Mouse (Mus musculus) heart, embryonic 15.5 days (tissue): ENCODE results near the gene Itga9. TPM values are rescaled to one million over a fixed set of nuclear protein-coding genes. Genes with fewer than 3 reads are reported as not detected.

Experiments
- ATAC-seq: fragments of 200-750 bp; cut with Nextera tagmentation; replicated peaks from 2 replicates; pipeline ENCODE4 v1.8.0; 2017; ENCODE audit warnings: low read depth, moderate TSS enrichment; ENCODE audit not compliant: insufficient number of reproducible peaks, insufficient read depth, low FRiP score
- H3K27ac ChIP-seq: fragments of 300-500 bp; sonication (generic); 2 replicates; pipeline ENCODE4 v1.5.1; 2015; ENCODE audit warnings: mild to moderate bottlenecking, inconsistent platforms
- H3K27me3 ChIP-seq: fragments of 300-500 bp; sonication (generic); 2 replicates; pipeline ENCODE4 v1.6.1; 2015; ENCODE audit warnings: inconsistent platforms
- H3K36me3 ChIP-seq: fragments of 300-500 bp; sonication (generic); 2 replicates; pipeline ENCODE4 v1.6.1; 2015; ENCODE audit warnings: mild to moderate bottlenecking, inconsistent platforms
- H3K4me1 ChIP-seq: fragments of 300-500 bp; sonication (generic); replicated peaks from 2 replicates; pipeline ENCODE4 v1.6.1; 2015; ENCODE audit warnings: inconsistent platforms
- H3K4me2 ChIP-seq: fragments of 300-500 bp; sonication (generic); 2 replicates; pipeline ENCODE4 v1.6.1; 2015; ENCODE audit warnings: inconsistent platforms, mild to moderate bottlenecking, moderate library complexity
- H3K4me3 ChIP-seq: fragments of 300-500 bp; sonication (generic); 2 replicates; pipeline ENCODE4 v1.5.1; 2015; ENCODE audit warnings: mild to moderate bottlenecking, inconsistent platforms
- H3K9ac ChIP-seq: fragments of 300-500 bp; sonication (generic); 2 replicates; pipeline ENCODE4 v1.6.1; 2015; ENCODE audit warnings: mild to moderate bottlenecking, inconsistent platforms
- H3K9me3 ChIP-seq: fragments of 300-500 bp; sonication (generic); replicated peaks from 2 replicates; pipeline ENCODE4 v1.6.1; 2016; ENCODE audit warnings: inconsistent platforms
- WGBS: fragments of 180-500 bp; shearing (Covaris S2); methylation state at CpG from one replicate; pipeline ENCODE4 v1.1.7; 2015; ENCODE audit warnings: mixed read lengths; 5-methylcytosine and 5-hydroxymethylcytosine counted together
- polyA plus RNA-seq: library from polyadenylated mRNA; unstranded; fragments of >200 nt; fragmentation: Nextera tagmentation; extraction: Ambion mirVana; gene quantifications from 2 replicates; pipeline ENCODE4 v1.2.1, GENCODE M21; 2015

Gene Itga9
- polyA plus RNA-seq, 1 experiment from 2014 or later, result 12.0 TPM

DNA sequence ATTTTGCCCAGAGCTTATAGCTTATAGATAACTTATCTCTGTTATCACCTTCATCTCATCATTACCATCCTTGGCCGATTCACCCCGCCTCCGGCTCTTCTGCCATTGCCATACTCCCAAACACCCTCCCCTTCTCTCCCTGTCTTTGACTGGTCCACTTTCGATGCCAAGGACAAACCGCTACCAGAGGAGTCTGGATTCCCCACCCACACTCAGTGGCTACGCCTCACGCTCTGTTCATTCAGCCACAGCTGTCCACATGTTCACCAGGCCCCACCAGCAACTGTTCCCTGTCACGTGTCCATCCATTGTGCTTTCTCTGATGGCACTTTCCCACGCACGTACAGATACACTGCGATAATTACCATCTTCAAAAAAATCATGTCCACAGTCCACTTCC lies 195.9 kb downstream of the Itga9 start:
- Histone ChIP-seq H3K4me3 (no peak overlapping the region), H3K36me3 (no peaks in the 10 kb centered on the region), H3K27me3 (no peaks in the 10 kb centered on the region), H3K4me2 (no peak overlapping the region), H3K9ac (no peak overlapping the region), H3K9me3 (no peaks in the 10 kb centered on the region), H3K27ac (no peak overlapping the region), H3K4me1 (peaks cover 11% of the 10 kb centered on the region)
- WGBS, result 91% methylated on average over 11 of the region's 11 CpGs
- no peak for ATAC-seq

DNA sequence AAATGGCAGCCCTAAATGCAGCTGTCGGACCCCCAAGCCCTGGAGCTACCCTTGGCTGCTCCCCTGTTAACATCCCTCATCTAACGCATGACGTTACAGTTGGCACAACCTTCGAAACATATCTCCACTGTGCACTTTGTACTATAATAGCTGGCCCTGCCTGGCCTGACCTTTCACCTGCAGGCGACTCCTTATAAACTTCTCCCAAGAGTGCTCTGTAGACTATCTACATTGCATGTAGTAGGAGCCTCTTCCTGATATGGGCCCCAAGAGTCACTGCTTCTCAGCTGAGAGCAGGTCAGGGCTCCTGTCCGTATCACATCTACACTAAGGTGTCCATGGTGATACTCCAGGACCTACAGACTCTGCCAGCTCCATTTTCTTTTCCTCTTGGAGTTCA lies 199.2 kb downstream of the Itga9 start:
- Histone ChIP-seq H3K4me2 (no peak overlapping the region), H3K27ac (no peak overlapping the region), H3K9ac (no peak overlapping the region), H3K4me1 (peaks cover 9% of the 10 kb centered on the region), H3K36me3 (no peaks in the 10 kb centered on the region), H3K4me3 (no peak overlapping the region), H3K9me3 (no peaks in the 10 kb centered on the region), H3K27me3 (no peaks in the 10 kb centered on the region)
- 70% methylated on average over 6 of the region's 6 CpGs for WGBS
- ATAC-seq, result no peak

DNA sequence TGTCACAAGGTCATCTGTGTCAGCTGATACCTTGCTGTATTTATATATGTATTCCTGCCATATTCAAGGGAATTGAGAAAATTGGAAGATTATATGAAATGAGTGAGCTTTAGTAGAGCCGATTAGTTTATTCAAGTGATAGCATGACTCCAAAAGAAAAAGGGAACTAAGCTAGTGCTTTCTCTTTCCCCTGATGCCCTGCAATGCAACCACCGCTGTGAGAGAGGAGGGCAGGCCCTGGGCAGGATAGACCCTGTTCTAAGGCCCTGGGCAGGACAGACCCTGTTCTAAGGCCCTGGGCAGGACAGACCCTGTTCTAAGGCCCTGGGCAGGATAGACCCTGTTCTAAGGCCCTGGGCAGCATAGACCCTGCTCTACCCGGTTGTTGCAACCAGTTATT lies 201.2 kb downstream of the Itga9 start:
- peaks cover 4% of the 10 kb centered on the region; the same call in 1 of the 2 replicates for H3K4me1 ChIP-seq
- no peak overlapping the region for H3K27ac ChIP-seq
- H3K36me3 ChIP-seq, result no peaks in the 10 kb centered on the region
- H3K4me2 ChIP-seq, result no peak overlapping the region
- WGBS, result 93% methylated on average over 3 of the region's 3 CpGs
- no peak overlapping the region for H3K4me3 ChIP-seq
- H3K9ac ChIP-seq, result no peak overlapping the region
- no peak for ATAC-seq
- H3K27me3 ChIP-seq, result no peaks in the 10 kb centered on the region
- no peaks in the 10 kb centered on the region for H3K9me3 ChIP-seq

DNA sequence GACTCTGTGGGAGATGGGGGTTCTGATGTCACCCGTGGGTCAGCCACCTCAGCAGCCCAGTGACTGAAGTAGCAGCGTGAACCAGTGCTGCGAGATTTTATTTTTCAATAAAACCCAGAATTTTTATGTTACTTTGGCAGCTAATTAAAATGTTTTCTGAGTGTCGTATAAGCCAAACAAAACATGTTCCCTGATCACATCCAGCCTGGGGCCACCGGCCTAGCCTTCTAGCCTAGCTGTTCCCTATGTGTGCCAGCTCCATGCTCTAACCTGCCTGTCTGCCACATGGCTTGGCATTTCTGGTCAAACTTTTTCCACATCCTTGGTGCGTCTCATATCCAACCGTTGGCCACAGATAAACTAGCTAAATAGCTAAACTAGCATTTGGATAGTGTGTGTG lies 205.7 kb downstream of the Itga9 start:
- no peak overlapping the region for H3K9ac ChIP-seq
- WGBS, result 86% methylated on average over 7 of the region's 7 CpGs

DNA sequence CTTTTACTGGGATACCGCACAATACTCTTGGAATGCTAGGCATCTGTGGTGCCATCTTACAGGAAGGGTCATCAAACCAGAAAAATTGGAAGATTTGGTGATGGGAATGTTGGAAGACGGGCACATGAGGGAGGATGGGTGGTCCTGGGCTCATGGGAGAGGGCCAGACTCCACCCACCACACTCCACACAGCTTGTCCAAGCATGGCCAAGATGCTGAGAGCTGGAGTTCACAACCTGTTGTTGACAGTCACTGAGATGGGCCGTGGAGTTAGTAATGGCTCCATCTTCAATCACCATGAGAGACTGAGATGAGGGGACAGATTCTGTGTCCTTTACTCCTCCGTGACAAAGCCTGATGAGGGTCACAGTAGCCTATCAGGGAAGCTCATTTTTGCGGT lies 207.0 kb downstream of the Itga9 start:
- Histone ChIP-seq H3K4me1 (peaks cover 3% of the 10 kb centered on the region), H3K4me2 (no peak overlapping the region), H3K36me3 (no peaks in the 10 kb centered on the region), H3K4me3 (no peak overlapping the region), H3K27ac (no peak overlapping the region), H3K9me3 (no peaks in the 10 kb centered on the region), H3K9ac (no peak overlapping the region), H3K27me3 (no peaks in the 10 kb centered on the region)
- 82% methylated on average over 5 of the region's 5 CpGs for WGBS
- no peak for ATAC-seq

More for the DNA sequence above, 205.7 kb downstream of the Itga9 start:
- no peaks in the 10 kb centered on the region for H3K9me3 ChIP-seq
- no peak for ATAC-seq
- H3K4me3 ChIP-seq, result no peak overlapping the region
- H3K27ac ChIP-seq, result no peak overlapping the region
- no peaks in the 10 kb centered on the region for H3K4me1 ChIP-seq
- H3K27me3 ChIP-seq, result no peaks in the 10 kb centered on the region
- no peaks in the 10 kb centered on the region for H3K36me3 ChIP-seq
- no peak overlapping the region for H3K4me2 ChIP-seq

DNA sequence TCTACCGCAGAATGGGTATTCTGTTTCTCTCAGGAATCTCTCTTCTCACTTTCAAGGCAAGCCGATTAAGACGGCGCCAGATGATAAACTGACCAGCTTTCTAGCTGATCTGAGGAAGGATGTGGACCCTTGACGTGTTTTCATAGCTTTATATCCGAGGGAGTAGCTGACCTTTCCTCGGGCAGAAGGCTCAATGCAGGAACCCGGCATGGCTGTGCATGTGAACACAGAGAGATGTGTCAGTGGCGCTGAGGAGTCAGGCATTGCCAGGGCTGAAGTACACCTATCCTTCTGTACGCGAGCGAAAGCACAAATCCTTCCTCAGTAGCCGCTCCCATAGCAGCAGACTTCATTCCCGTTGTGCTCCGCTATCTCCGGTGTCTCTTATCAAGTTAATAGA lies 207.6 kb downstream of the Itga9 start:
- Histone ChIP-seq H3K9ac (no peak overlapping the region), H3K4me3 (no peak overlapping the region), H3K4me1 (peaks cover 3% of the 10 kb centered on the region), H3K27ac (no peak overlapping the region), H3K36me3 (no peaks in the 10 kb centered on the region), H3K4me2 (no peak overlapping the region), H3K9me3 (no peaks in the 10 kb centered on the region), H3K27me3 (no peaks in the 10 kb centered on the region)
- no peak for ATAC-seq
- WGBS, result 75% methylated on average over 16 of the region's 16 CpGs

DNA sequence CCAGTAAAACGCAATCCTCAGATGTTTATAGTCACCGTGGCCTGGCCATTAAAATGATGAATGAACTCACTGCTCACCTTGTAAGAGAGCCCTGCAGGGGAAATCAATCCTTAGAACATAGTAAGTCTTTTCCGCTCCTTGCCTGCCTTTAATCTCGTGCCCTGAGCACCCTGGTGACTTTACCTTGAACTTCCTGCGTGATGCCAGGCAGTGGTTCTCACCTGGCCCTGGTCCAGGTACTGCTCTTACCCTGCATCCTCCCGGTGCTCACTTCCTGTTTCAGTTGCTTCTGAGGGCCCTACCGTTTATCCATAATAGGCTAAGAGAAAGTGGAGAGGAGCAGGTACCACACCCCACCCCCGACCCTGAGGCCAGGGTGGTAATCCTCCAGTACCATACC lies 208.0 kb downstream of the Itga9 start:
- no peak for ATAC-seq
- no peaks in the 10 kb centered on the region for H3K36me3 ChIP-seq
- no peaks in the 10 kb centered on the region for H3K27me3 ChIP-seq
- 59% methylated on average over 8 of the region's 8 CpGs for WGBS
- H3K4me3 ChIP-seq, result no peak overlapping the region
- no peak overlapping the region for H3K4me2 ChIP-seq
- H3K9me3 ChIP-seq, result no peaks in the 10 kb centered on the region
- H3K9ac ChIP-seq, result no peak overlapping the region
- H3K27ac ChIP-seq, result no peak overlapping the region
- H3K4me1 ChIP-seq, result peaks cover 3% of the 10 kb centered on the region

DNA sequence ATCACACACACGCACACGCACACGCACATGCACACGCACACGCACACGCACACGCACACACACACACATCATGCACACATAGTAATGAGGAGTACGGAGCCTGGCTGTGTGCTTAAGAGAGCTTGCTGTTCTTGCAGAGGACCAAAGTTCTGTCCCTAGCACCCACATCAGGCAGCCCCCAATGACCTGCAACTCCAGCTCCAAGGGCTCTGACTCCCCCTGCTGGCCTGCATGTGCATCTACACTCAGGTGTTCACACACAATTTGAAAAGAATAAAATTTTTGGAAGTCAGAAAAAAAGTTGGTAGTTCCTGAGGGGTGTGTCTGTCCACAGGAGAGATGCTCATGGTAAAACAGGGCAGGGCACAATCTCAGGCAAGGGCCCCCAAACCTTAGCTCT lies 209.1 kb downstream of the Itga9 start:
- Histone ChIP-seq H3K4me1 (peaks cover 3% of the 10 kb centered on the region), H3K4me3 (no peak overlapping the region), H3K4me2 (no peak overlapping the region), H3K9me3 (no peaks in the 10 kb centered on the region), H3K27me3 (no peaks in the 10 kb centered on the region), H3K9ac (no peak overlapping the region), H3K27ac (no peak overlapping the region), H3K36me3 (no peaks in the 10 kb centered on the region)
- 94% methylated on average over 8 of the region's 8 CpGs for WGBS
- ATAC-seq, result no peak

DNA sequence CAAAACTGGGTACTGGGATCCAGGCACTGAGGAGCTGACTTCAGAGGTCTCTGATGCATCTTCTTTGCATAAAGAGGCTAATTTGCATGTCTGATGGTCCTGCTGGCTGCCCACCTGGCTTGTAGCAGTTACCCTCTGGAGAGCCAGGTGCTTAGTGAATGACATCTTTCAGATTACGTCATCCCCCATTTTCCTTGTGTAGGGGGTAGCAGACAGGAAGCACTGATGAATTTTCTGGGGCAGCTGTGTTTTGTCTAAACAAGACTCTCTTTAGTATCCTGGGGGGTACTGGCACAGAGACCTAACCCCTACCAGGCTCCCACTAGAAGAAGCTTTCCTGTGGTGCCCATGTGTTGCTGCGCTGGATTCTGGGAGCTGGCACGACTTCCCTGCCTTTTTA lies 212.0 kb downstream of the Itga9 start:
- 75% methylated on average over 3 of the region's 3 CpGs for WGBS
- Histone ChIP-seq H3K4me2 (no peak overlapping the region), H3K9me3 (no peaks in the 10 kb centered on the region), H3K36me3 (no peaks in the 10 kb centered on the region), H3K4me3 (no peak overlapping the region), H3K9ac (no peak overlapping the region), H3K27me3 (no peaks in the 10 kb centered on the region), H3K27ac (no peak overlapping the region), H3K4me1 (peaks cover 19% of the 10 kb centered on the region)
- no peak for ATAC-seq

DNA sequence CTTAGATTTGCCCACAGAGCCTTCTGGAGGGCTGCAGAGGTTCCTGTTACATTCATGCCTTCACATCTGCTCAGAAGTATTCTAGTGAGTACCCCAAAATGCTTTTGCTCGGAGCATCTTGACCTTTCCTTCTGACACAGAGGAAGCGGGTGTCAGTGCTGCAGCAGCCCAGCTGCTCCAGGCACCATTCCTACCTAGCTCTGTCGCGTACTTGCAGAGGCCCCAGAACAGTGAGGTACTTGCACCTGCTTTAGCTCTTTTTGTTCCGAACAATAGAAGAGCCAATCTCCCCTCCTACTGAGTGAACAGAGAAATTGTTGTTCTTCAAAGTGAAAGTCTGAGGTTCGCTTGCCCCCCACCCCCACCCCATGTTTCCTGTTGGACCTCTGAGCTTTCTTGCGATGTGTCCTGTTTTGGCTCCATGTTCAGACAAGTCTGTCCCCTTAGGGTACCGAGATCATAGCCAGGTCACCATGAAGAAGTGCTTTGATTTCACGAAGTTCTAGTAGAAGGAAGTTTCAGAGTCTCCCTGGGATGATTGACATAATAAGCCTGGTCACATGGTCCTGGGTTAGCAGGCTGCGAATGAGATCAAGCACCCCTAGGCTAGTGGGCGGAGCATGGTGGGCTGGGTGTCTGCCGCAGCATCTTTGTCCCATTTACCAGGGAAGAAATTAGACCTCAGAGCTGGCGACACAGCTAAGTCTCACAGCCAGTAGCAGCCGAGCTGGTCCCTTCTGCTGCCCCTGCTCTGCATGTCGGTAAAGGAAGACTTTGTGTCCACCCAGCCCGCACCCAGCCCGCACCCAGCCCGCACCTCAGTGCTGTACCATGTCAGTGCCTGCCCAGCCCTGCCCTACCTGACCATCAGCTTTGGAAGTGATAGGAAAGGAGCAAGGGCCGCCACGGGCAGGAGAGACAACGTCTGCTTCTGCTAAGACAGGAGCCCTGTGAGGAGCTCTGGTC lies 215.0 kb downstream of the Itga9 start:
- H3K4me2 ChIP-seq, result peak overlapping the region; percentile 56
- WGBS, result 39% methylated on average over 21 of the region's 21 CpGs
- H3K36me3 ChIP-seq, result no peaks in the 10 kb centered on the region
- H3K9ac ChIP-seq, result no peak overlapping the region
- no peak overlapping the region for H3K27ac ChIP-seq
- ATAC-seq, result peak; percentile 50; the same call in 1 of the 2 replicates
- peak overlapping the region; percentile 23; the same call in 1 of the 2 replicates for H3K4me3 ChIP-seq
- H3K27me3 ChIP-seq, result no peaks in the 10 kb centered on the region
- H3K9me3 ChIP-seq, result no peaks in the 10 kb centered on the region
- peaks cover 19% of the 10 kb centered on the region for H3K4me1 ChIP-seq

DNA sequence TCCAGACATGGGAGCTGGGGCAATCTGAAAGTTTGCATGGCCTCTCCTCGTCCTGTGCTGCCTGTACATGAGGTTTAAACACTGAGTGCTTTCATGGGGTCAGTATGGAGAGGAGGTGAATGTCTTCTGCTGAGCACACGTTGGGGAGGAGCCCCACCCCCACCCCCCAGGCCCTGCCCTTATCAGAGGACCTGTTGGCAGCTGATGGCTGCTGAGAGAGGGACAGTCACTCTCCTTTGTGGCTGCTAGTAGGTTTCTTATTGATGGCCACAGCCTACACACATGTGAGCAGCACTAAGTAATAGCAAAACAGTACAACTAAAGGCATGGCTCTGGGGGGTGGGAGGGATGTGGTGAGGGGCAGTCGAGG lies 215.7 kb downstream of the Itga9 start:
- H3K27me3 ChIP-seq, result no peaks in the 10 kb centered on the region
- no peak overlapping the region for H3K9ac ChIP-seq
- peak overlapping the region; percentile 56 for H3K4me2 ChIP-seq
- H3K36me3 ChIP-seq, result no peaks in the 10 kb centered on the region
- WGBS, result 33% methylated on average over 3 of the region's 3 CpGs
- peak overlapping the region; percentile 23; the same call in 1 of the 2 replicates for H3K4me3 ChIP-seq
- ATAC-seq, result no peak; the same call in 1 of the 2 replicates
- no peak overlapping the region for H3K27ac ChIP-seq
- no peaks in the 10 kb centered on the region for H3K9me3 ChIP-seq
- H3K4me1 ChIP-seq, result peaks cover 19% of the 10 kb centered on the region

DNA sequence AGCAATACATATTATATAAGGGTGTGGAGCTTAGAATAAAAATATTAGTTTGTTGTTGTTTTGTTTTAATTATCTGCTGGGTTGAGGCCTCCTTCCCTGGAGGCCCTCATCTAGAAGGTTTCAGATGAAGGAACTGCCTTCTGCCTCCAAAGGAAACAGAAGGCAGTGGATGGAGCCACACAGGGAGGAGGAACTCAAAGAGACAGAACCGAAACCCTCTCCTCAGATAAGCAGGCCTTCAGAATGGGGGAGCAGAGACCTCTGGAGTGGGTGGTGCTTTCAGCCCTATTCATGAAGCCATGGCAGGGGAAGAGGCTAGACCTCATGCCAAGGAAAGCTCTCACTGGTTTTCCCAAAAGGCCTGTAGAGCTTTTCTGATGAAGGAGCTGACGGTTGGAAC lies 216.1 kb downstream of the Itga9 start:
- H3K36me3 ChIP-seq, result no peaks in the 10 kb centered on the region
- no peak overlapping the region for H3K9ac ChIP-seq
- 84% methylated on average over 2 of the region's 2 CpGs for WGBS
- ATAC-seq, result no peak
- H3K9me3 ChIP-seq, result no peaks in the 10 kb centered on the region
- H3K4me3 ChIP-seq, result no peak overlapping the region
- no peak overlapping the region for H3K4me2 ChIP-seq
- H3K27ac ChIP-seq, result no peak overlapping the region
- peaks cover 19% of the 10 kb centered on the region for H3K4me1 ChIP-seq
- no peaks in the 10 kb centered on the region for H3K27me3 ChIP-seq
